Mouse (Mus musculus) midbrain, embryonic 10.5 days (tissue): ENCODE data around the gene Hpn. TPM values are rescaled to one million over a fixed set of nuclear protein-coding genes. Genes with fewer than 3 reads are reported as not detected.

Source experiments
- DNase-seq: peaks from one replicate; pipeline ENCODE4 v3.0.0-alpha.2; 2017; ENCODE audit warnings: low spot score
- H3K27ac ChIP-seq: fragments of 300-500 bp; sonication (generic); replicated peaks from 2 replicates; pipeline ENCODE4 v1.5.1; 2016; ENCODE audit warnings: mild to moderate bottlenecking
- H3K27me3 ChIP-seq: fragments of 300-500 bp; sonication (generic); 2 replicates; pipeline ENCODE4 v1.6.1; 2016; ENCODE audit warnings: low read depth, mild to moderate bottlenecking; ENCODE audit not compliant: poor library complexity, severe bottlenecking
- H3K36me3 ChIP-seq: fragments of 300-500 bp; sonication (generic); 2 replicates; pipeline ENCODE4 v1.6.1; 2016; ENCODE audit warnings: mild to moderate bottlenecking, moderate library complexity
- H3K4me1 ChIP-seq: fragments of 300-500 bp; sonication (generic); 2 replicates; pipeline ENCODE4 v1.6.1; 2016
- H3K4me3 ChIP-seq: fragments of 300-500 bp; sonication (generic); 2 replicates; pipeline ENCODE4 v1.5.1; 2016; ENCODE audit warnings: mild to moderate bottlenecking, moderate library complexity
- H3K9me3 ChIP-seq: fragments of 300-500 bp; sonication (generic); replicated peaks from 2 replicates; pipeline ENCODE4 v1.6.1; 2016; ENCODE audit warnings: mild to moderate bottlenecking
- WGBS: fragments of 180-500 bp; shearing (Covaris S2); methylation state at CpG from one replicate; pipeline ENCODE4 v1.1.7; 2016; 5-methylcytosine and 5-hydroxymethylcytosine counted together
- polyA plus RNA-seq: library from polyadenylated mRNA; unstranded; fragments of >200 nt; fragmentation: Nextera tagmentation; extraction: Ambion mirVana; gene quantifications from 2 replicates; pipeline ENCODE4 v1.2.1, GENCODE M21; 2016

The Hpn gene
- polyA plus RNA-seq, 1 experiment from 2014 or later, result 1.00 TPM

- H3K9me3 ChIP-seq, result no peaks in the 10 kb centered on the region
- WGBS, result 96% methylated on average over 10 of the region's 10 CpGs
- H3K36me3 ChIP-seq, result peaks cover 100% of the 10 kb centered on the region
- no peak overlapping the region for H3K4me3 ChIP-seq
- DNase-seq, result no peak
- H3K27ac ChIP-seq, result no peak overlapping the region
- H3K4me1 ChIP-seq, result no peaks in the 10 kb centered on the region
- no peaks in the 10 kb centered on the region for H3K27me3 ChIP-seq
Observed at GRCm38 (mm10) chr7:31135717-31136116, 20.6 kb upstream of the Hpn start.

GRCm38 (mm10) chr7:31131866-31132265 lies 16.8 kb upstream of the Hpn start:
- no peak for DNase-seq
- Histone ChIP-seq H3K4me1 (peaks cover 7% of the 10 kb centered on the region), H3K36me3 (peaks cover 88% of the 10 kb centered on the region), H3K4me3 (no peak overlapping the region), H3K9me3 (no peaks in the 10 kb centered on the region), H3K27me3 (peaks cover 27% of the 10 kb centered on the region), H3K27ac (no peak overlapping the region)
- WGBS, result 97% methylated on average over 4 of the region's 4 CpGs

GRCm38 (mm10) chr7:31130841-31131240 lies 15.8 kb upstream of the Hpn start:
- no peak overlapping the region for H3K4me3 ChIP-seq
- H3K27ac ChIP-seq, result no peak overlapping the region
- H3K36me3 ChIP-seq, result peaks cover 78% of the 10 kb centered on the region
- DNase-seq, result peak; percentile 38
- H3K9me3 ChIP-seq, result no peaks in the 10 kb centered on the region
- 41% methylated on average over 4 of the region's 4 CpGs for WGBS
- peaks cover 37% of the 10 kb centered on the region for H3K27me3 ChIP-seq
- peaks cover 16% of the 10 kb centered on the region for H3K4me1 ChIP-seq

- Histone ChIP-seq H3K27me3 (peaks cover 44% of the 10 kb centered on the region), H3K4me3 (no peak overlapping the region), H3K36me3 (peaks cover 72% of the 10 kb centered on the region), H3K27ac (no peak overlapping the region), H3K4me1 (peaks cover 16% of the 10 kb centered on the region), H3K9me3 (no peaks in the 10 kb centered on the region)
- 92% methylated on average over 7 of the region's 7 CpGs for WGBS
- DNase-seq, result no peak
Observed at GRCm38 (mm10) chr7:31130197-31130596, 15.1 kb upstream of the Hpn start.

GRCm38 (mm10) chr7:31128157-31128705 lies 13.1 kb upstream of the Hpn start:
- H3K9me3 ChIP-seq, result no peaks in the 10 kb centered on the region
- WGBS, result 68% methylated on average over 9 of the region's 9 CpGs
- peaks cover 52% of the 10 kb centered on the region for H3K36me3 ChIP-seq

GRCm38 (mm10) chr7:31126851-31127724 lies 12.0 kb upstream of the Hpn start, which contains the start of gene Scn1b:
Gene Scn1b, minus strand, starts transcription at chr7:31127003.
- Histone ChIP-seq H3K4me3 (peak within 1 kb of the TSS; percentile 63), H3K36me3 (peaks cover 41% of the 10 kb centered on the region), H3K27me3 (peaks cover 56% of the 10 kb centered on the region), H3K27ac (peak within 1 kb of the TSS; percentile 42), H3K9me3 (no peaks in the 10 kb centered on the region), H3K4me1 (peaks cover 16% of the 10 kb centered on the region)
- peak; percentile 39 for DNase-seq
- 2% methylated on average over 50 of the region's 60 CpGs for WGBS

More at GRCm38 (mm10) chr7:31128157-31128705, 13.1 kb upstream of the Hpn start:
- no peak overlapping the region for H3K4me3 ChIP-seq
- DNase-seq, result no peak
- H3K4me1 ChIP-seq, result peaks cover 16% of the 10 kb centered on the region
- peaks cover 56% of the 10 kb centered on the region for H3K27me3 ChIP-seq
- H3K27ac ChIP-seq, result no peak overlapping the region

- H3K27me3 ChIP-seq, result peaks cover 56% of the 10 kb centered on the region
- H3K36me3 ChIP-seq, result peaks cover 33% of the 10 kb centered on the region
- no peaks in the 10 kb centered on the region for H3K9me3 ChIP-seq
- peak overlapping the region; percentile 42 for H3K27ac ChIP-seq
- H3K4me3 ChIP-seq, result peak overlapping the region; percentile 63
- WGBS, result 1% methylated on average over 53 of the region's 53 CpGs
- peaks cover 16% of the 10 kb centered on the region for H3K4me1 ChIP-seq
- peak; percentile 27 for DNase-seq
Observed at GRCm38 (mm10) chr7:31126211-31126751, 11.2 kb upstream of the Hpn start.

GRCm38 (mm10) chr7:31125116-31125515 lies 10.0 kb upstream of the Hpn start:
- peaks cover 16% of the 10 kb centered on the region for H3K4me1 ChIP-seq
- H3K36me3 ChIP-seq, result peaks cover 21% of the 10 kb centered on the region
- no peak for DNase-seq
- H3K27me3 ChIP-seq, result peaks cover 56% of the 10 kb centered on the region
- H3K4me3 ChIP-seq, result no peak overlapping the region
- 86% methylated on average over 13 of the region's 13 CpGs for WGBS
- no peaks in the 10 kb centered on the region for H3K9me3 ChIP-seq
- no peak overlapping the region for H3K27ac ChIP-seq

GRCm38 (mm10) chr7:31124381-31124780 lies 9.3 kb upstream of the Hpn start:
- H3K27ac ChIP-seq, result no peak overlapping the region
- peaks cover 14% of the 10 kb centered on the region for H3K36me3 ChIP-seq
- H3K27me3 ChIP-seq, result peaks cover 55% of the 10 kb centered on the region
- WGBS, result 84% methylated on average over 5 of the region's 5 CpGs
- no peaks in the 10 kb centered on the region for H3K9me3 ChIP-seq
- H3K4me1 ChIP-seq, result peaks cover 16% of the 10 kb centered on the region
- DNase-seq, result no peak
- no peak overlapping the region for H3K4me3 ChIP-seq

GRCm38 (mm10) chr7:31123697-31124096 lies 8.6 kb upstream of the Hpn start:
- WGBS, result 87% methylated on average over 3 of the region's 3 CpGs
- DNase-seq, result no peak
- Histone ChIP-seq H3K36me3 (peaks cover 7% of the 10 kb centered on the region), H3K27me3 (peaks cover 48% of the 10 kb centered on the region), H3K4me3 (no peak overlapping the region), H3K9me3 (no peaks in the 10 kb centered on the region), H3K27ac (no peak overlapping the region), H3K4me1 (peaks cover 16% of the 10 kb centered on the region)

- 92% methylated on average over 16 of the region's 16 CpGs for WGBS
- no peak for DNase-seq
- Histone ChIP-seq H3K27me3 (peaks cover 40% of the 10 kb centered on the region), H3K4me1 (peaks cover 16% of the 10 kb centered on the region), H3K9me3 (no peaks in the 10 kb centered on the region), H3K27ac (no peak overlapping the region), H3K4me3 (no peak overlapping the region), H3K36me3 (no peaks in the 10 kb centered on the region)
Observed at GRCm38 (mm10) chr7:31122641-31123631, 7.8 kb upstream of the Hpn start.

GRCm38 (mm10) chr7:31119556-31119955 lies 4.5 kb upstream of the Hpn start:
- H3K27ac ChIP-seq, result no peak overlapping the region
- H3K36me3 ChIP-seq, result no peaks in the 10 kb centered on the region
- H3K9me3 ChIP-seq, result no peaks in the 10 kb centered on the region
- WGBS, result 85% methylated on average over 5 of the region's 5 CpGs
- no peak overlapping the region for H3K4me3 ChIP-seq
- peaks cover 23% of the 10 kb centered on the region for H3K27me3 ChIP-seq
- H3K4me1 ChIP-seq, result peaks cover 25% of the 10 kb centered on the region
- no peak for DNase-seq
